Mouse (Mus musculus) neural tube, embryonic 10.5 days (tissue): Measurements from ENCODE around the gene Olfm1.
A peak's percentile ranks its signal among the peaks of the same experiment; 100 is the strongest.

Experiments
- DNase-seq: peaks from one replicate; pipeline ENCODE4 v3.0.0-alpha.2; 2017; ENCODE audit warnings: low spot score; ENCODE audit errors: extremely low spot score

The Olfm1 gene

GRCm38 (mm10) chr2:28235129-28235528, 42.3 kb downstream of the Olfm1 start:
- DNase-seq: no peak

- no peak for DNase-seq
Observed at GRCm38 (mm10) chr2:28236447-28236846, 43.7 kb downstream of the Olfm1 start.

GRCm38 (mm10) chr2:28239616-28240015, 46.8 kb downstream of the Olfm1 start:
- no peak for DNase-seq

GRCm38 (mm10) chr2:28240920-28241319, 48.1 kb downstream of the Olfm1 start:
- DNase-seq: no peak

GRCm38 (mm10) chr2:28241520-28242221, 48.9 kb downstream of the Olfm1 start:
- no peak for DNase-seq

- no peak for DNase-seq
Observed at GRCm38 (mm10) chr2:28242222-28242543, 49.4 kb downstream of the Olfm1 start.

GRCm38 (mm10) chr2:28244667-28245395, 52.0 kb downstream of the Olfm1 start:
- no peak for DNase-seq

- DNase-seq: no peak
Observed at GRCm38 (mm10) chr2:28246110-28246653, 53.4 kb downstream of the Olfm1 start.

- DNase-seq: no peak
Observed at GRCm38 (mm10) chr2:28247098-28247497, 54.3 kb downstream of the Olfm1 start.

GRCm38 (mm10) chr2:28252554-28252953, 59.8 kb downstream of the Olfm1 start:
- DNase-seq: no peak

- no peak for DNase-seq
Observed at GRCm38 (mm10) chr2:28256029-28256428, 63.2 kb downstream of the Olfm1 start.

- DNase-seq: no peak
Observed at GRCm38 (mm10) chr2:28261438-28261837, 68.6 kb downstream of the Olfm1 start.

- no peak for DNase-seq
Observed at GRCm38 (mm10) chr2:28267776-28268275, 75.0 kb downstream of the Olfm1 start.

- no peak for DNase-seq
Observed at GRCm38 (mm10) chr2:28270561-28270960, 77.8 kb downstream of the Olfm1 start.

- DNase-seq: no peak
Observed at GRCm38 (mm10) chr2:28272218-28272965, 79.6 kb downstream of the Olfm1 start.

GRCm38 (mm10) chr2:28274006-28274405, 81.2 kb downstream of the Olfm1 start:
- DNase-seq: no peak

- DNase-seq: no peak
Observed at GRCm38 (mm10) chr2:28275345-28275744, 82.6 kb downstream of the Olfm1 start.

- peak; percentile 68 for DNase-seq
Observed at GRCm38 (mm10) chr2:28278150-28278549, 85.4 kb downstream of the Olfm1 start.

GRCm38 (mm10) chr2:28278853-28279252, 86.1 kb downstream of the Olfm1 start:
- DNase-seq: no peak
